Mouse (Mus musculus) layer of hippocampus, adult 18-20 months (tissue): ENCODE data around the gene Dbp. TPM values are rescaled to one million over a fixed set of nuclear protein-coding genes. Genes with fewer than 3 reads are reported as not detected.

Experiments
- DNase-seq, 2 experiments: peaks; one replicate each; pipeline ENCODE4 v3.0.0; 2022; ENCODE audit warnings: low spot score in 2 of 2
- total RNA-seq, 2 experiments: library from RNA; stranded (reverse); gene quantifications; 2 replicates each; pipeline ENCODE4 v1.2.3; 2021

Gene Dbp
- total RNA-seq, 2 experiments from 2014 or later, result 47.6 to 50.2 TPM

GRCm38 (mm10) chr7:45711316-45712021, 6.6 kb downstream of the Dbp start:
- no peak for DNase-seq

- DNase-seq, result no peak
These were observed 7.3 kb downstream of the Dbp start for GRCm38 (mm10) chr7:45712022-45712757.

DNA sequence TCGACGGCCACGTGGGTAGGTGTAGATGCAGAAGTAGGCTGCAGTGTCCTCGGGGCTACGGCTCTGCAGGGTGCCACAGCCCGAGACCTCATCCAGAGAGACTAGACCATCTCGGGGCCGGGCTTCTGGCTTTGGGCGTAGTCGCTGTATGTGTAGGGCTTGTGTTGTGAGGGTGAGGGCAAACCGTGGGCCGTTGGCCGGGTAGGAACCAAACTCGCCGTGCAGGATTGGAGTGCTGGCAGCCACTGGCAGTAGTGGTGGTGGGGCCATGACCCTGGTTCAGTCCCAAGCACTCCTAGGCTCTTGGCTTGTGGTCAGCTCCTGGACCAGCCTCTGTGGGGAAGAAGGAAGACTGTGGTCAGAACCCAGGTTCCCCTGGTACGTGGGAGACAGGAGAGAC, 8.5 kb downstream of the Dbp start:
- no peak for DNase-seq

DNA sequence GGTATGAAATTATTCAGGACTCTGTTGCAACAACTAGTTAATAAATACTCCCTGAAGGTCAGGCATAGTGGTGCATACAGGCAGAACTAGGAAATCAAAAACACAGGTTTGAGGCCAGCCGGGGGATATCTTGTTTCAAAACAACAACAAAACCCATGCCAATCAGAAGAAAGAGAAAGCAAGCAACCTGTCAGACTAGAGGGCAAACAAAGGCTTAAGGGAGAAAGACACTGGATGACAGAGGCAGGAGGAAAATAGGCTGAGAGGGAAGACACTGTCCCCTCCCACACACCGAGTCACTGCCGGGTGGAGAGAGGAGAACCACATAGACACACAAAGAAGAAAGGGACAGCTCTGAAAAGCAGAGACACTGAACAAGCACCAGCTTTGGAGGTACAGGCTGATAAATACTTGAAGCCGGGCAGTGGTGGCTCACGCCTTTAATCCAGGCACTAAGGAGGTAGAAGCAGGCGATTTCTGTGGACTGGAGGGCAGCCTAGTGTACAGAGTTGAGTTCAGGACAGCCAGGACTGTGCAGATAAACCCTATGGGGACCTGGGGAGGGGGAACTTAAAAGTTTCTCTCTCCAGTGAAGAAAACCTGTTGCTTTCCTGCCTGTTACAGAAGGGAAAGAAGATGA, 9.1 kb downstream of the Dbp start:
- DNase-seq, result no peak

DNA sequence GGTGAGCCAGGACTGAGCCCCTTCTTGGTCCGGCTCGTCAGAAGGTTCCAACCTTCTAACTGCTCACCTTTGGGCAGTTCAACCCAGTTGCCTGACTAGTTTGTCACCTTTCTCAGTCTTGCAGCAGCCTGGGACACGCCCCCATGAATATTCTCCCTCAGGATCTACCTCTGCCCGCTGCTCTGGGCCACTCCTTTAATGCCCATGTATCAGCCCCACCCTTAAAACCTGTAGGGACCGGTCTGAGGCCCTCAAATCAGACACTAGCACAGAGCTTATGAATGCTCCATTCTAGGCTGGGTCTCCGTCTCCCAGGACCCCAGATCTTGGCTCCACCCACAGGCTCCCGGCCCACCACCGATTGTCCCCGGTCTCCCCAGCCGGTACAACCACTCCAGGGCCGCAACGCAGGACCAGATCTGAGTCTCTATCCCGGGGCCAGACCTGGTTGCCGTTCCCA, 9.8 kb downstream of the Dbp start:
- no peak for DNase-seq

GRCm38 (mm10) chr7:45715090-45715708, 10.3 kb downstream of the Dbp start, which contains the start of gene Rpl18:
TSS of gene Rpl18 (plus strand) at chr7:45715457.
- peak; percentile 98 for DNase-seq

GRCm38 (mm10) chr7:45715741-45716459, 11.0 kb downstream of the Dbp start:
- DNase-seq, result no peak

GRCm38 (mm10) chr7:45716460-45716857, 11.6 kb downstream of the Dbp start:
- DNase-seq, result no peak

GRCm38 (mm10) chr7:45716952-45717917, 12.3 kb downstream of the Dbp start:
- DNase-seq, result no peak

DNA sequence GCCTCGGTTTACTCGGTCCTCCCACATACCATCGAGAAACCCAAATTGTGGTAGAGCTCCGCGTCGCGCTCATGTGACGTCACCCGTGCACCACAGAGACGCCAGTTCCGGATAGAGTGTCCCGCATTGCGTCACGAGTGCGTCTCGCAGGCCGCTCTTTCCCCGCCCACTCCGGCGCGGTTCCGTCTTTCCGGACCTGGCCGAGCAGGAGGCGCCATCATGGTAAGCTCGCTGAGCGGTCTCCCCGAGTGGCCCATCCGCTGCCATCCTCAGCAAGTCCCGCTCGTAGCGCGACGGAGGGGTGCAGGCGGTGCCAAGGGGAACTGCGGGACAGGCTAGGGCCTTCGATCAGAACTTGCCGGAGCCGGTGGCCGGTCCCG, 13.0 kb downstream of the Dbp start, which contains the start of gene Sphk2:
Gene Sphk2, minus strand, starts transcription at position 85 of the 380 bp plus-strand sequence.
- peak; percentile 97 to 100 for DNase-seq

- peak in 1 of 2 experiments; percentile 30 for DNase-seq
These were observed 13.4 kb downstream of the Dbp start for GRCm38 (mm10) chr7:45718331-45718730.

DNA sequence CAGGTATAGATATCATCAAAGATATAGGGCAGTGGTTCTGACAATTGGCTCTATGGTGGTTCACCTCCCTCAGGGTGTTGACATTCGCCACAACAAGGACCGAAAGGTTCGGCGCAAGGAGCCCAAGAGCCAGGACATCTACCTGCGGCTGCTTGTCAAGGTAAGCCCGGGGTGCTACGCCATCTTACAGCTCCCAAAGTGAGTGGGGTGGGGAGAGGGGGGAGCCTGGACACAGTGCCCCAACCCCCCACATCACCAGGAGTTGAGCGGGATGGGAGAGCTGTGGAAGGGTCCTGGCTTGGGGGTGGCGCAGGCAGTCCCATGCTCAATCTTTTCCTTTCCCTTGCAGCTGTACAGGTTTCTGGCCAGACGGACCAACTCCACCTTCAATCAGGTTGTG, 14.3 kb downstream of the Dbp start:
- peak in 1 of 2 experiments; percentile 2 for DNase-seq

DNA sequence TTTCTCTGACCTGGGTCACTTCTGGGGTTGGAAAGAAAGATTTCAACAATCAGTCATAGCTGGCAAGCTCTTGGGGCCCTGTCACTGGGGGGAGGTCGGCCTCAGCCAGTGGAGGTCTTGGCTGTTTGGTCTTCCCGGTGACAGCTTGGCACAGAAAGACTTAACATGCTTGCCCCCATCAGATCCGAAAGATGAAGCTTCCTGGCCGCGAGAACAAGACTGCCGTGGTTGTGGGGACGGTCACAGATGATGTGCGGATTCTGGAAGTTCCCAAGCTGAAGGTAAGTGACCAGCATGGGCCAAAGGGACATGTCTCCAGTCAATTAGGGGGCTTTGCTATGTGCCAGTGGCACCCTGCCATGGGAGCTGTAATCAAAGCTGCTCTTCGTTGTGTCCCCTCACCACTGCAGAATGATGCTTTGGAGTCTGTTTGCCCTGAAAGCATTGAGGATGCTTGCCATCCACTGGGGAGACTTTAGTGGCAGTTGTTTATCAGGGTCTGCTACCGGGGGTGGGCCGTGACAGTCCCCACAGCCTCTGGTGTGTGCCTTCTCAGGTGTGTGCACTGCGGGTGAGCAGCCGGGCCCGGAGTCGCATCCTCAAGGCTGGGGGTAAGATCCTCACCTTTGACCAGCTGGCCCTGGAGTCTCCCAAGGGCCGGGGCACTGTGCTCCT, 15.0 kb downstream of the Dbp start:
- DNase-seq, result peak in 1 of 2 experiments; percentile 1

- no peak for DNase-seq
These were observed 15.7 kb downstream of the Dbp start, which contains the start of gene Fam83e for GRCm38 (mm10) chr7:45720413-45721233. TSS of gene Fam83e (plus strand) at chr7:45721212.

DNA sequence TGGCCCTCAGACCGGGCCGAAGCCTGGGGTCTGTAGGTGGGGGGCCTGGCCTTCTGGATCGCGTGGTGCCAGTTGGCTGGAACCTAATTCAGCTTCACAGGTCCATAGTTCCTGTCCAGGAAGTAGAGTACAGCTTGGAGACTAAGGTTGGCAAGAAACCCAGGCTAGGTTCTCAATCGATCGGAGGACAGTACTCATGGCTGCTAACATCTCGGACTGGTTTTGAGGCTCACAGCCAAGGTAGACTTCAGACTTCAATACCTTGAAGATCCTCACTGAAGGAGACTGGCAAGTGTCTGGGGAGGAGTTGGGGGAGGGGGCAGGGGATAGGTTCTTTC, 16.3 kb downstream of the Dbp start:
- DNase-seq, result no peak

DNA sequence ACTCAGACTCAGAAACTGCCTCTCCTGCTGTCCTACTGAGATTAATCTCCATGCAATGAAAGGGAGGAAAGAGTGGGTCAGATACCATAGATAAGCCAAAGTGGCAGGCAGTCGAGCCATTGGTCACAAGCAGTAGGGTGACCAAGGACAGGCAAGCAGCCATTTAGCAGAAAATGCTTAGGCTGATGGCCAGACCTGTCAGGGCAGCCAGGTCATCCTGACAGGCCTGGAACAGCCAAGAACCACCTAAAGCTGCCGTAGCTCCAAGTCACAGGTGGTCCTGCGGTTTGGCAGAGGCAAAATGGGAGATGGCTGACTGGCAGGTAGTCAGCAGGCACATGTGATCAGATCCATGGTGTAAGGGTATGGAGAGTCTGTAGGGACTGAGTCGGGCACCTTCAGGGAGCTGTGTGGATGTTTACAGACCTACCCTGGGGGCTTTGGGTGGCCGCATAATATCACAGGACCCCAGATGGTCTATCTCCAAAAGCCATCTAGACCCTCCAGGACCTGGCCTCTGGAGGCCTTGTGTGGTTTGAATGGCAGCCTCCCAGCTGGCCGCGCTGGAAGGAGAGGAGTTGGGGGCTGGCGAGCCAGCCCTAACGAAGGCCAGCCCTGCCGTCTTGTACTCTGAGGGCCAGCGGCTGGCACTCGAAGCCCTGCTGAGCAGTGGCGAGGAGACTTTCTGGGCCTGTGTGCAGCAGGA, 16.9 kb downstream of the Dbp start:
- DNase-seq, result no peak

DNA sequence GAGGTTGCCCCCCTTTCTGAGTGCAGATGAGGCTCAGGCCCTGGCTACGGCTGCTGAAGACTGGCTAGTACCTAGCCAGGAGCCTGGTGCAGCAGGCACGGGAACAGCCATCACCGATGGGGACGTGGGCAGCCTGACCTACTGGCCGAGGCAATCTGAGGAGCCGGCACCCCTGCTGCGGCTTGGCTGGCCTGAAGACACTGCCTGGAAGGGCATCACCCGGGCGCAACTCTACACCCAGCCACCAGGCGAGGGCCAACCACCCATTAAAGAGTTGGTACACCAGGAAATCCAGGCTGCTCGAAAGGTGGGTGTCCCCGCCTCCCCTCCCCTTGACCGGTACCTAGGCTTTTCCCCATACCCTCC, 17.4 kb downstream of the Dbp start:
- DNase-seq, result no peak

DNA sequence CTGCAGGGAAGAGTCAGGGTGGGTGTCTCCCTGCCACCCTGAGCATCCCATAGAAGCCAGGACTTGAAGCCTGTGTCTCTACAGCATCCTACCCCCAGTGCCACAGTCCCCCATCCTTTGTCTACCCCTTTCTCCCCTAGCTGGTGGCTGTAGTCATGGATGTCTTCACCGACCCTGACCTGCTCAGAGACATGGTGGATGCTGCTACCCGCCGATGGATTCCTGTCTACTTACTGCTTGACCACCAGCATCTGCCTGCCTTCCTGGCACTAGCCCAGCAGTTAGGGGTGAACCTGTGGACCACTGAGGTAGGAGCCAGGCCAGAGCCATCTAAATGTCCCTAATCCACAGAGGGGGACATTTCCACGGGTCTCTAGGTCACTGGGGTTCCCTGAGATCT, 18.4 kb downstream of the Dbp start:
- DNase-seq, result no peak
